Mouse (Mus musculus) kidney, embryonic 15.5 days (tissue): ENCODE data around the gene Col15a1. TPM values are rescaled to one million over a fixed set of nuclear protein-coding genes. Genes with fewer than 3 reads are reported as not detected.

ENCODE experiments used
- polyA plus RNA-seq: library from polyadenylated mRNA; unstranded; fragments of >200 nt; fragmentation: Nextera tagmentation; extraction: Ambion mirVana; gene quantifications from 2 replicates; pipeline ENCODE4 v1.2.1, GENCODE M21; 2015

Gene Col15a1
- polyA plus RNA-seq, 1 experiment from 2014 or later = 24.0 TPM

Other genes starting within 250 kb of the Col15a1 start
- gene Gabbr2, start 216.3 kb upstream of the Col15a1 start, polyA plus RNA-seq = 0.18 and 0.19 TPM in 2 replicates
- gene Anks6, start 150.7 kb upstream of the Col15a1 start, polyA plus RNA-seq = 5.5 and 6.5 TPM in 2 replicates
- gene Galnt12, start 116.3 kb upstream of the Col15a1 start, polyA plus RNA-seq = 9.0 and 10.6 TPM in 2 replicates
- gene Tgfbr1, start 145.1 kb downstream of the Col15a1 start, polyA plus RNA-seq = 45.2 and 45.5 TPM in 2 replicates